17 mouse cellular contexts compared by ENCODE assay signal in the genomic region with DNA sequence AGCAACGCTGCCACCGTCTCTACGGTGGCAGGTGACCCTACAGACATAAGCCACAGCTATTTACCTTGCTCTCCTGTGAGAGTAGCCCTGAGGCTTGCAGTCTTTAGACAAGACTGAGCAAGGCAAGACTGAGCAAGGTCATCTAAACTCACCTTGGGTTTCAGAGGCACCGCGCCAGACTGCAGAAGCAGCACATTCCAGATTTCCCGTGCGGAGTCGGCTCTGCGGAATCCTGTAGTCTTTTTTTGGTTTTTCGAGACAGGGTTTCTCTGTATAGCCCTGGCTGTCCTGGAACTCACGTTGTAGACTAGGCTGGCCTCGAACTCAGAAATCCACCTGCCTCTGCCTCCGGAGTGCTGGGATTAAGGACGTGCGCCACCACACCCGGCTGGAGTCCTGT.
"Had no signal": no experiment of that assay in that cellular context is flagged by ENCODE, and none has a peak within 500 bp of the region (broad histone marks: within the 10 kb centered on the region; RNA-seq: fewer than 3 reads in every experiment).

No protein-coding gene starts in this region.

- H3K9me3 ChIP-seq: limb, embryonic 12.5 days; liver, embryonic 13.5 days; lung, embryonic 15.5 days; megakaryocyte, embryonic 14.5 days; midbrain, embryonic 12.5 days; neural tube, embryonic 15.5 days had no signal

- H3K4me1 ChIP-seq: limb, embryonic 12.5 days; liver, embryonic 13.5 days; lung, embryonic 15.5 days; megakaryocyte, embryonic 14.5 days; neural tube, embryonic 15.5 days had no signal

- H3K9ac ChIP-seq: limb, embryonic 12.5 days; liver, embryonic 13.5 days; liver, postnatal 0 days; lung, embryonic 15.5 days; midbrain, embryonic 12.5 days; neural tube, embryonic 15.5 days had no signal

- H3K27me3 ChIP-seq: limb, embryonic 12.5 days; lung, embryonic 15.5 days; neural tube, embryonic 15.5 days had no signal

- H3K4me2 ChIP-seq: limb, embryonic 12.5 days; liver, embryonic 13.5 days; lung, embryonic 15.5 days; midbrain, embryonic 12.5 days; neural tube, embryonic 15.5 days had no signal

- H3K4me3 ChIP-seq: limb, embryonic 12.5 days; liver, embryonic 13.5 days; lung, embryonic 15.5 days; megakaryocyte, embryonic 14.5 days; midbrain, embryonic 12.5 days; neural tube, embryonic 15.5 days had no signal

- H3K27ac ChIP-seq: limb, embryonic 12.5 days; liver, embryonic 13.5 days; lung, embryonic 15.5 days; macrophage; midbrain, embryonic 12.5 days had no signal

- ATAC-seq: intestine, embryonic 16.5 days; liver, postnatal 0 days; midbrain, embryonic 16.5 days had no signal

- H3K36me3 ChIP-seq: limb, embryonic 12.5 days; liver, embryonic 13.5 days; lung, embryonic 15.5 days; midbrain, embryonic 12.5 days; neural tube, embryonic 15.5 days had no signal

- DNase-seq: layer of hippocampus, adult 9-11 months; layer of hippocampus, postnatal 36 days; liver; liver, embryonic 13.5 days; liver, postnatal 0 days; lung, postnatal 14 days; right cerebral cortex, adult 18-20 months; right cerebral cortex, postnatal 25 days; thymus, postnatal 36 days had no signal
